Mouse (Mus musculus): ENCODE data around the gene Gtpbp3. TPM values are rescaled to one million over a fixed set of nuclear protein-coding genes. Genes with fewer than 3 reads are reported as not detected.

The Gtpbp3 gene
- total and polyA plus RNA-seq, 3 experiments, result 49.4 to 50.1 TPM; not detected in 1

DNA sequence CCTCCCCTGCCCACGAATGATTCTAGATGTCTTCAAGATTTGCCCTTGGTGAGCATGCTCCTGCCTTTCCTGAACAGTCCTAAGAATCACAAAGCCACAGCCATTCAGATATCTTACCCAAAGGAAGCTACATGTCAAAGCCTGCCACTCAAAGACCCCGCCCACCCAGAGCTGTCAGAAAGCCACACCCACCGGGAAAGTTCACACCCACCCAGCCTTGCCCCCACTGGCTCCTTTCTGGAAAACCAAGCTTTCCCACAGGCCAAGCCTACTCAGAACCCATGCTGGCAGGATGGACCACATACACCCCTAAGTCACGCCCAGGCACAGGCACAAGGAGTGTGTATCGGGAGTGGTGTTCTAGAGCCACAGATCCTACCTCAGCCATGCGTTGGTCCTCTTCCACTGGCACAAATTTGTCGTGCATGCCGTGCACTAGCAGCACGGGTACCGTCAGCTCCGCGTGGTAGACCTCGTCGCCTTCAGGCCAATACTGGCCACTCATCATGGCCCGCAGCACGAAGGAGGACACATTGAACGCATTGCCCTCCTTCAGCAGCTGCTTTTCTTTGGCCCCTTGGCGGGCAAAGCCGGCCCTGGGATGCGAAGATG lies 30.1 kb upstream of the Gtpbp3 start:
- H3K9ac ChIP-seq (ENCODE audit: control insufficient read depth, low read depth, low read length, poor library complexity, severe bottlenecking), result no peak overlapping the region
- H3K9me3 ChIP-seq (replicated peaks; ENCODE audit: insufficient read depth, low read length), result no peaks in the 10 kb centered on the region
- H3K79me2 ChIP-seq (ENCODE audit: control insufficient read depth, insufficient read depth, low read length, poor library complexity), result no peaks in the 10 kb centered on the region
- no peak overlapping the region for H3K4me3 ChIP-seq (ENCODE audit: control insufficient read depth in 1 of 2, insufficient read depth in 1 of 2, low read depth in 2 of 2, low read length in 2 of 2)
- H3K36me3 ChIP-seq (ENCODE audit: control insufficient read depth in 1 of 2, insufficient read depth in 2 of 2, low read length in 2 of 2), result 0 out of 4 replicates have a peak, but pooled peaks cover 0 to 2% of the 10 kb centered on the region in 2 experiments
- H3K4me1 ChIP-seq (ENCODE audit: control insufficient read depth in 1 of 2, insufficient read depth in 2 of 2, low read length in 2 of 2), result peaks cover 0 to 3% of the 10 kb centered on the region in 2 experiments; a peak in 1 of 4 replicates
- DNase-seq (ENCODE audit: low read depth, low spot score), result no peak
- H3K27ac ChIP-seq (ENCODE audit: control insufficient read depth, low read depth, low read length), result no peak overlapping the region
- TF ChIP-seq POLR2AphosphoS5 (IDR thresholded peaks at IDR 0.05; ENCODE audit: borderline replicate concordance, low read depth, low read length) (no peak), MYB (IDR thresholded peaks at IDR 0.05; ENCODE audit: low read depth, low read length) (no peak), ZNF384 (IDR thresholded peaks at IDR 0.05; ENCODE audit: low read depth, low read length) (no peak)
- H3K27me3 ChIP-seq (ENCODE audit: control insufficient read depth in 1 of 2, insufficient read depth in 2 of 2, low read length in 2 of 2), result no peaks in the 10 kb centered on the region

DNA sequence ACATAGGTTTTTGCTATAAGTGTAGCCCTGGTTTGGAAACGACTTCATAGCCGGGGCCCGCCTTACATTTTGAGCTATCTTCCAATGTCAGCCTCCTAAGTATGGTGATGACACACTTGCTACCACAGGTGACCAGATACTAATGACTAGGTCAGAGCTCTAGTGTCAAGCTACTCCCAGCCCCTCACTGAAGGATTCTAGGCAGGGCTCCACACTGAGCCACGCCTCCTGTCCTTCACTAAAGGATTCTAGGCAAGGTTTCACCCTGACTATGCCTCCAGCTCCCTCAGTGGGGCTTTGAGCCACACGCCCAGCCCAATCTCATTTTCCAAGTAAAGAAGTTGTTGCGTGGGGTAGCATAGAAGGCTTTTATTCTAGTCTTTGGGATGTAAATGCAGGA lies 27.2 kb upstream of the Gtpbp3 start:
- H3K27ac ChIP-seq (ENCODE audit: control insufficient read depth, low read depth, low read length), result no peak overlapping the region
- H3K4me1 ChIP-seq (ENCODE audit: control insufficient read depth in 1 of 2, insufficient read depth in 2 of 2, low read length in 2 of 2), result peaks cover 0 to 6% of the 10 kb centered on the region in 2 experiments; a peak in 1 of 4 replicates
- H3K79me2 ChIP-seq (ENCODE audit: control insufficient read depth, insufficient read depth, low read length, poor library complexity), result peaks cover 7% of the 10 kb centered on the region; the same call in 1 of the 2 replicates
- H3K9ac ChIP-seq (ENCODE audit: control insufficient read depth, low read depth, low read length, poor library complexity, severe bottlenecking), result no peak overlapping the region
- H3K4me3 ChIP-seq (ENCODE audit: control insufficient read depth in 1 of 2, insufficient read depth in 1 of 2, low read depth in 2 of 2, low read length in 2 of 2), result no peak overlapping the region
- no peak for DNase-seq (ENCODE audit: low read depth, low spot score)
- H3K27me3 ChIP-seq (ENCODE audit: control insufficient read depth in 1 of 2, insufficient read depth in 2 of 2, low read length in 2 of 2), result no peaks in the 10 kb centered on the region
- peaks cover 0 to 5% of the 10 kb centered on the region in 2 experiments; a peak in 1 of 4 replicates for H3K36me3 ChIP-seq (ENCODE audit: control insufficient read depth in 1 of 2, insufficient read depth in 2 of 2, low read length in 2 of 2)
- TF ChIP-seq MAFK (IDR thresholded peaks at IDR 0.05; ENCODE audit: borderline replicate concordance, low read depth, low read length) (no peak), MEF2A (IDR thresholded peaks at IDR 0.05; ENCODE audit: extremely low read depth, insufficient replicate concordance, low read depth, low read length, poor library complexity, severe bottlenecking) (no peak), POLR2AphosphoS5 (IDR thresholded peaks at IDR 0.05; ENCODE audit: borderline replicate concordance, low read depth, low read length) (no peak), E2F4 (IDR thresholded peaks at IDR 0.05; ENCODE audit: borderline replicate concordance, low read depth, low read length) (no peak), POLR2AphosphoS2 (IDR thresholded peaks at IDR 0.05; ENCODE audit: low read length) (no peak), TCF12 (IDR thresholded peaks at IDR 0.05; ENCODE audit: low read depth, low read length) (no peak), RAD21 (IDR thresholded peaks at IDR 0.05; ENCODE audit: low read depth, low read length) (no peak), ZC3H11A (IDR thresholded peaks at IDR 0.05; ENCODE audit: low read depth, low read length) (no peak), TBP (IDR thresholded peaks at IDR 0.05; ENCODE audit: low read depth, low read length) (no peak), USF2 (IDR thresholded peaks at IDR 0.05; ENCODE audit: borderline replicate concordance in 1 of 2, insufficient read depth in 1 of 2, low read depth in 1 of 2, low read length in 2 of 2) (no peak)
- H3K9me3 ChIP-seq (replicated peaks; ENCODE audit: insufficient read depth, low read length), result no peaks in the 10 kb centered on the region

Measured in MEL (cell line).